Mouse (Mus musculus): ENCODE measurements around the gene Zbtb16.

- TF ChIP-seq CTCF (conservative IDR thresholded peaks at IDR 0.05; ENCODE audit: low read length) (no peak), NANOG (IDR thresholded peaks at IDR 0.05; ENCODE audit: borderline replicate concordance, low read length) (no peak), POU5F1 (IDR thresholded peaks at IDR 0.05; ENCODE audit: borderline replicate concordance, low read length) (no peak)
These were observed 92.4 kb downstream of the Zbtb16 start for GRCm38 (mm10) chr9:48743338-48744285.
